Mouse (Mus musculus): Measurements from ENCODE around the gene Kbtbd4. TPM values are rescaled to one million over a fixed set of nuclear protein-coding genes. Genes with fewer than 3 reads are reported as not detected.
"Not testable (repeated sequence)": the region's sequence is repeated elsewhere in the genome, so short reads cannot be mapped to it uniquely, and the experiment has no call there.

The Kbtbd4 gene
- polyA plus RNA-seq, 1 experiment = 2.4 TPM

DNA sequence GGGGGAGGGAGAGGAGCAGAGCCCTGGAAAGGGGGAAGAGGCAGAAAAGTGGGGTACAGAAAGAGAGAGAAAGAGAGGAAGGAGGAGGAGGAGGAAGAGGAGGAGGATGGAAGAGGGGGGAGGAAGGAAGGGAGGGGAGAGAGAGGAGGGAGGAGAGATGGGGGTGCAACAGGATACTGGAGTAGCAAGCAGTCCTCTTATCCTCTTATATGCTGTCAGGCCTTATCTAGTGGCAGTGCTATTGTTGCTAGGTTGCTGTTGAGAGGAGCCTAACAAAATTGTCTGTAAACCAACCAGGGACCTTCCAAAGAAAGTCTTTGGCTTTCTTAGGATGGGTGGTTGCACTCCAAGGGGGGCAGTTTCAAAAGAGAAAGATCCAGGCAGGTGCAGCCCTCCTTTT lies 25.1 kb upstream of the Kbtbd4 start:
- no peaks in the 10 kb centered on the region for H3K36me3 ChIP-seq (replicated peaks; ENCODE audit: low read length)
- TF ChIP-seq FLI1 (IDR thresholded peaks at IDR 0.05; ENCODE audit: low read length) (no peak), GATA1 (IDR thresholded peaks at IDR 0.05; ENCODE audit: borderline replicate concordance, low read length) (no peak)
- peak overlapping the region; percentile 62 for H3K4me3 ChIP-seq (replicated peaks)
- H3K4me1 ChIP-seq = peaks cover 36% of the 10 kb centered on the region
- peaks cover 14% of the 10 kb centered on the region for H3K9me3 ChIP-seq
- H3K27me3 ChIP-seq (replicated peaks) = peaks cover 47% of the 10 kb centered on the region

GRCm38 (mm10) chr2:90880144-90880785 lies 24.3 kb upstream of the Kbtbd4 start:
- H3K36me3 ChIP-seq (replicated peaks; ENCODE audit: low read length) = no peaks in the 10 kb centered on the region
- peaks cover 18% of the 10 kb centered on the region for H3K9me3 ChIP-seq
- no peak overlapping the region for H3K4me3 ChIP-seq (replicated peaks)
- peaks cover 56% of the 10 kb centered on the region for H3K27me3 ChIP-seq (replicated peaks)
- H3K4me1 ChIP-seq = peaks cover 38% of the 10 kb centered on the region
- no peak for TF ChIP-seq GATA1 (IDR thresholded peaks at IDR 0.05; ENCODE audit: borderline replicate concordance, low read length)
- TF ChIP-seq FLI1 (IDR thresholded peaks at IDR 0.05; ENCODE audit: low read length) = no peak

- H3K4me1 ChIP-seq = peaks cover 46% of the 10 kb centered on the region
- TF ChIP-seq GATA1 (IDR thresholded peaks at IDR 0.05; ENCODE audit: borderline replicate concordance, low read length) (no peak), FLI1 (IDR thresholded peaks at IDR 0.05; ENCODE audit: low read length) (no peak)
- H3K4me3 ChIP-seq (replicated peaks) = no peak overlapping the region
- H3K9me3 ChIP-seq = peaks cover 18% of the 10 kb centered on the region
- H3K36me3 ChIP-seq (replicated peaks; ENCODE audit: low read length) = no peaks in the 10 kb centered on the region
- H3K27me3 ChIP-seq (replicated peaks) = peaks cover 70% of the 10 kb centered on the region
Observed at GRCm38 (mm10) chr2:90881824-90882223, 22.7 kb upstream of the Kbtbd4 start.

- H3K27me3 ChIP-seq (replicated peaks) = peaks cover 89% of the 10 kb centered on the region
- peaks cover 42% of the 10 kb centered on the region for H3K4me1 ChIP-seq
- TF ChIP-seq FLI1 (IDR thresholded peaks at IDR 0.05; ENCODE audit: low read length) (no peak), GATA1 (IDR thresholded peaks at IDR 0.05; ENCODE audit: borderline replicate concordance, low read length) (no peak)
Observed at GRCm38 (mm10) chr2:90885218-90886041, 19.1 kb upstream of the Kbtbd4 start, which contains the start of gene C1qtnf4. TSS of gene C1qtnf4 (plus strand) at chr2:90885860.

GRCm38 (mm10) chr2:90886436-90886835 lies 18.1 kb upstream of the Kbtbd4 start:
- no peak overlapping the region for H3K4me3 ChIP-seq (replicated peaks)
- H3K4me1 ChIP-seq = peaks cover 38% of the 10 kb centered on the region
- peaks cover 87% of the 10 kb centered on the region for H3K27me3 ChIP-seq (replicated peaks)
- no peak for TF ChIP-seq FLI1 (IDR thresholded peaks at IDR 0.05; ENCODE audit: low read length)
- no peak for TF ChIP-seq GATA1 (IDR thresholded peaks at IDR 0.05; ENCODE audit: borderline replicate concordance, low read length)
- peaks cover 18% of the 10 kb centered on the region for H3K9me3 ChIP-seq
- no peaks in the 10 kb centered on the region for H3K36me3 ChIP-seq (replicated peaks; ENCODE audit: low read length)

More at GRCm38 (mm10) chr2:90885218-90886041, 19.1 kb upstream of the Kbtbd4 start, which contains the start of gene C1qtnf4:
- Histone ChIP-seq H3K4me3 (replicated peaks) (peak within 1 kb of the TSS; percentile 87), H3K36me3 (replicated peaks; ENCODE audit: low read length) (no peaks in the 10 kb centered on the region), H3K9me3 (peaks cover 18% of the 10 kb centered on the region)

DNA sequence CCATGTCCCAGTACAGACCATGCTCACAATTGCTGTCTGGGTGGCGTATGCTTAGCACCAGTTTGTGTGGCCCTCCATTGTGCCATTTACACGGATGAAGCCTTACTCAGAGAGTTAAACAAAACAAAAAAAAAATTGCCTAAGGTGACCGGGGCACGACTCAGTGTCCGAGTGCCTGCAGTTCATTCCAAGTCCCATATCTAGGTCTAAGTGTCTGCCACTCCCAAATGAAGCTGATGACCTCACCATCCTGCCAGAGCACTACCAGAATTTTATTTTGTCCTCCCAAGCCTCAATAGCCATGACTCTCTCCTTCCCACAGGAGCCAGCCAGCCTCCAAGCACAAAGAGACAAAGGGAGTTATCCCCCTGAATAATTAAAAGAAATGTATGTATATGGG lies 16.9 kb upstream of the Kbtbd4 start:
- Histone ChIP-seq H3K4me3 (replicated peaks) (no peak overlapping the region), H3K27me3 (replicated peaks) (peaks cover 90% of the 10 kb centered on the region), H3K9me3 (peaks cover 18% of the 10 kb centered on the region), H3K36me3 (replicated peaks; ENCODE audit: low read length) (peaks cover 8% of the 10 kb centered on the region), H3K4me1 (peaks cover 38% of the 10 kb centered on the region)
- TF ChIP-seq GATA1 (IDR thresholded peaks at IDR 0.05; ENCODE audit: borderline replicate concordance, low read length) = no peak
- TF ChIP-seq FLI1 (IDR thresholded peaks at IDR 0.05; ENCODE audit: low read length) = no peak

DNA sequence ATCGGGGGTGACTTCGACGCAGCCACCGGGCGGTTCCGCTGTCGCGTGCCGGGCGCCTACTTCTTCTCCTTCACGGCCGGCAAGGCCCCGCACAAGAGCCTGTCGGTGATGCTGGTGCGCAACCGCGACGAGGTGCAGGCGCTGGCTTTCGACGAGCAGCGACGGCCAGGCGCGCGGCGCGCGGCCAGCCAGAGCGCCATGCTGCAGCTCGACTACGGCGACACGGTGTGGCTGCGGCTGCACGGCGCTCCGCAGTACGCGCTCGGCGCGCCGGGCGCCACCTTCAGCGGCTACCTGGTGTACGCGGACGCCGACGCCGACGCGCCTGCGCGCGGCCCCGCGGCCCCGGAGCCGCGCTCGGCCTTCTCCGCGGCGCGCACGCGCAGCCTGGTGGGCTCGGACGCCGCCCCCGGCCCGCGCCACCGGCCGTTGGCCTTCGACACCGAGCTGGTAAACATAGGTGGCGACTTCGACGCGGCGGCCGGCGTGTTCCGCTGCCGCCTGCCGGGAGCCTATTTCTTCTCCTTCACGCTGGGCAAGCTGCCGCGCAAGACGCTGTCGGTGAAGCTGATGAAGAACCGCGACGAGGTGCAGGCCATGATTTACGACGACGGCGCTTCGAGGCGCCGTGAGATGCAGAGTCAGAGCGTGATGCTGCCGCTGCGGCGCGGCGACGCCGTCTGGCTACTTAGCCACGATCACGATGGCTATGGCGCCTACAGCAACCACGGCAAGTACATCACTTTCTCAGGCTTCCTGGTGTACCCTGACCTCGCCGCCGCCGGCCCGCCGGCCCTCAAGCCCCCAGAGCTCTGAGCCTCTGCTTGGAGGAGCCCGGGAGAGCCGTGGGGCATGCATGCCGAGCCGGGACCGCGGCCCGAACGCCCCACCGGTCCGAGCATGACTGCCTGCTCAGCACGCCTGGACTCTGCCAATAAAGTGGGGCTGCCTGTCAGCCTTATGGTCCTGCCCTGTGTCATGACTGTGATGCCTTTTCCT lies 14.7 kb upstream of the Kbtbd4 start:
- Histone ChIP-seq H3K27me3 (replicated peaks) (peaks cover 72% of the 10 kb centered on the region), H3K4me1 (peaks cover 35% of the 10 kb centered on the region), H3K9me3 (no peaks in the 10 kb centered on the region), H3K4me3 (replicated peaks) (peak overlapping the region; percentile 93), H3K36me3 (replicated peaks; ENCODE audit: low read length) (peaks cover 25% of the 10 kb centered on the region)
- TF ChIP-seq FLI1 (IDR thresholded peaks at IDR 0.05; ENCODE audit: low read length) = no peak
- no peak for TF ChIP-seq GATA1 (IDR thresholded peaks at IDR 0.05; ENCODE audit: borderline replicate concordance, low read length)

DNA sequence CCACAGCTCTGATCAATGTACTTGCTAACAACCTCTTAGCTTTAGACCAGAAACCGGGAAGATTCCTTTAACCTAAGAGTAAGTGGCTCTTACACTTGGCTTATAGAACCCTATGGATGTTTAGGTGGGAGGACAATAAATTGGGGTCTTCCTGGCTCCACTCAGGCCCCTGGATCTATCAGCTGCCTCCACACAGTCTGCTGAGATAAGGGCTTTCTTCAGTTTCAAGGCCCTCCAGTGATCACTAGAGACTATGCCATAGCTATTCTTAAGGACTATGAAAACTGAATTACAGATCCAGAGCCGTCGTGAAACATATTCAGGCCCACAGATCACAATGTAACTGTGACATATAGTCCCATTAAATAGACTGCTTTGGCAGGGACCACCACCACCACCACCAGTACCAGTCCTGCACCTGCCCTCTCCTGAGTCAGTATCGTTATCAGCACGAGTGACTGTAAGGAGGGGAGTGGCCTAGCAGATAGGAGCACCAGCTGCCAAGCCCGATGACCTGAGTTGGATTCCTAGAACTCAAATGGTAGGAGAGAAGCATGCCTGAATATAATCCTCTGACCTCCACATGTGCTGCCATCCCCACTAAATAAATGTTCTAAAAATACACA lies 10.8 kb upstream of the Kbtbd4 start:
- Histone ChIP-seq H3K4me1 (peaks cover 18% of the 10 kb centered on the region), H3K27me3 (replicated peaks) (peaks cover 35% of the 10 kb centered on the region), H3K9me3 (no peaks in the 10 kb centered on the region), H3K36me3 (replicated peaks; ENCODE audit: low read length) (peaks cover 64% of the 10 kb centered on the region), H3K4me3 (replicated peaks) (no peak overlapping the region)
- TF ChIP-seq FLI1 (IDR thresholded peaks at IDR 0.05; ENCODE audit: low read length) (no peak), GATA1 (IDR thresholded peaks at IDR 0.05; ENCODE audit: borderline replicate concordance, low read length) (no peak)

DNA sequence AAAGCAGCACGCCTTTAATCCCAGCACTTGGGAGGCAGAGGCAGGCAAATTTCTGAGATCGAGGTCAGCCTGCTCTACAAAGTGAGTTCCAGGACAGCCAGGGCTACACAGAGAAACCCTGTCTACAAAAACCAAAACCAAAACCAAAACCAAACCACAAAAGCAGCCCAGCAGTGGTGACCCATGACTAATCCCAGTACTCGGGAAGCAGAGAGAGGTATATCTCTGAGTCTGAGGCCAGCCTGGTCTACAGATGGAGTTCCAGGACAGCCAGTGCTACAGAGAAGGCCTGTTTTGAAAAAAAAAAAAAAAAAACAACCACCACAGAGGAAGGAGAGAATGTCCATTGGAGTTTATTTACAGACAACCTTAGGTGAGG lies 10.3 kb upstream of the Kbtbd4 start:
- H3K27me3 ChIP-seq (replicated peaks) = peaks cover 30% of the 10 kb centered on the region
- peaks cover 14% of the 10 kb centered on the region for H3K4me1 ChIP-seq
- not testable (repeated sequence) for H3K4me3 ChIP-seq (replicated peaks); H3K9me3 ChIP-seq
- peaks cover 69% of the 10 kb centered on the region for H3K36me3 ChIP-seq (replicated peaks; ENCODE audit: low read length)
